Mouse (Mus musculus): Measurements from ENCODE around the gene Lrfn3.

GRCm38 (mm10) chr7:30308076-30309005, 54.2 kb downstream of the Lrfn3 start, which contains the start of gene Alkbh6:
- TF ChIP-seq CTCF (IDR thresholded peaks at IDR 0.05; ENCODE audit: borderline replicate concordance, control insufficient read depth, extremely low read depth, insufficient read depth, low read length, poor library complexity), result 0 out of 2 replicates have a peak, but pooled peaks have one; percentile 33
- TF ChIP-seq POLR2A (IDR thresholded peaks at IDR 0.05; ENCODE audit: control insufficient read depth, extremely low read depth, insufficient read depth, low read length, poor library complexity), result peak; percentile 66

Measured in thymus, adult 2 months (tissue).